Mouse (Mus musculus) bone marrow macrophage, adult 2 months (primary cell): ENCODE data around the gene Atp4b.

Experiments
- CTCF ChIP-seq: IDR thresholded peaks from 2 replicates; pipeline ENCODE4 v1.5.1; 2012; ENCODE audit warnings: low read depth, mild to moderate bottlenecking, low read length, moderate library complexity
- POLR2A ChIP-seq: IDR thresholded peaks from 2 replicates; pipeline ENCODE4 v1.6.1; 2012; ENCODE audit warnings: mild to moderate bottlenecking, low read depth, low read length, borderline replicate concordance

DNA sequence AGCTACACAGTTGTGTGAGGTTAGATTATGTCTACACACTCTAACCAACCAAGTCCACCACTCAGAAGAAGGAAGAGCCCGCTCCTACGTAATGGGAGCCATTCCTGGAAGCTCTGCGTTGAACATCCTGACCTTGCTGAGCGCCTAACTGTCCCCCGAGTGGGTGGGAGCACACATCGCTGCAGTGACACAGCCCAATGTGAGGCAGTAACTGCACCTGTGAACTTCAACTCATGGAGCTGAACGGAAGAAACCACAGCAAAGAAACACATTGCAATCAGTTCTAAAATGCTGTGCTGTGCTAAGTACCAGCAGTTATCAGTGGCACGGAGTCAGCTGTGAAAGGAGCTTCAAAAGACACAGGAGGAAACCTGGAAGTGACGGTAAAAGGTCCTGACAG lies 31.5 kb upstream of the Atp4b start:
- TF ChIP-seq CTCF (no peak), POLR2A (no peak)
